Mouse (Mus musculus): Measurements from ENCODE around the gene Stox2. TPM values are rescaled to one million over a fixed set of nuclear protein-coding genes. Genes with fewer than 3 reads are reported as not detected.
A peak's percentile ranks its signal among the peaks of the same experiment; 100 is the strongest.

The Stox2 gene
- polyA plus RNA-seq, 1 experiment from 2014 or later, result 40.5 TPM

DNA sequence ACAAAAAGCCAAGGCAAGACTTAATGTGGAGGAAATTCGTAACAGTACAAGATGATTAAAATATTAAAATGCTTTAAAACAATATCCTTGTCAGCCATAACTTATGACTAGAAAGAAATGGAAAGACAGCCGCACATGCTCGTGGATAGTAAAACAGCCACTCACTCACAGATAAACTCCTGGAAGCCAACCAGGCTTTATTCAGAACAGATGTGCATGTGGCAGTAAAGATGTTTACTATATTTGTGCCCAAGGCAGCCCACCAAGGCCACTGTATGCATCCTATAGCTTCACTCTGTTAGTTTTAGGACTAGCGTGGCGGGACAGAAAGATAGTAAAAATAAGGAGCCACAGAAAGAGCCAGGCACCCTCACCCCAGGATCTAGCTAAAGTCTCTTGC lies 115.2 kb downstream of the Stox2 start:
- no peaks in the 10 kb centered on the region for H3K36me3 ChIP-seq
- H3K4me2 ChIP-seq, result no peak overlapping the region
- no peak overlapping the region for H3K9ac ChIP-seq (replicated peaks)
- H3K27me3 ChIP-seq (replicated peaks), result no peaks in the 10 kb centered on the region
- peaks cover 9% of the 10 kb centered on the region; the same call in 1 of the 2 replicates for H3K4me1 ChIP-seq
- no peak overlapping the region for H3K27ac ChIP-seq (replicated peaks)
- 84% methylated on average over 5 of the region's 5 CpGs for WGBS
- ATAC-seq (ENCODE audit: low FRiP score), result no peak
- H3K9me3 ChIP-seq (replicated peaks), result no peaks in the 10 kb centered on the region
- H3K4me3 ChIP-seq (replicated peaks), result no peak overlapping the region

DNA sequence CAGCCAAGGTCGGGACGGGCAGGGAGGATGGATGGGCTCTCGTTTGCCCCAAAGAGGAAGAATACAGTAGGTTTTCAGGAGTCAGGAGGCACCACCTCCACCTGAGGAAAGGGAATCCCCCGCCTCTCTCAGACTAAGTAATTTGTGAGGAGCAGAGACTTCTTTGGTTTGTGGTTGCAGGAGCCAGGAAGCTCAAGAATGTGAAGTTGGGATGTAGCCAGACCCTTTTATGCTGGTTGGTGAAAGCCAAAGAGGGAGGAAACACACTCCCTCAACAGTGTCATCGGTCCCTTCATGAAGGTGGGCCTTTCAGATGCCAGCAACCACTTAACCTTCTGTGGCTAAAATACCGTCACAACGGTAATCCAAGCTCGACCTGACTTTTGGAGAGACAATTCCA lies 119.8 kb downstream of the Stox2 start:
- no peak for ATAC-seq (ENCODE audit: low FRiP score)
- 89% methylated on average over 8 of the region's 8 CpGs for WGBS

DNA sequence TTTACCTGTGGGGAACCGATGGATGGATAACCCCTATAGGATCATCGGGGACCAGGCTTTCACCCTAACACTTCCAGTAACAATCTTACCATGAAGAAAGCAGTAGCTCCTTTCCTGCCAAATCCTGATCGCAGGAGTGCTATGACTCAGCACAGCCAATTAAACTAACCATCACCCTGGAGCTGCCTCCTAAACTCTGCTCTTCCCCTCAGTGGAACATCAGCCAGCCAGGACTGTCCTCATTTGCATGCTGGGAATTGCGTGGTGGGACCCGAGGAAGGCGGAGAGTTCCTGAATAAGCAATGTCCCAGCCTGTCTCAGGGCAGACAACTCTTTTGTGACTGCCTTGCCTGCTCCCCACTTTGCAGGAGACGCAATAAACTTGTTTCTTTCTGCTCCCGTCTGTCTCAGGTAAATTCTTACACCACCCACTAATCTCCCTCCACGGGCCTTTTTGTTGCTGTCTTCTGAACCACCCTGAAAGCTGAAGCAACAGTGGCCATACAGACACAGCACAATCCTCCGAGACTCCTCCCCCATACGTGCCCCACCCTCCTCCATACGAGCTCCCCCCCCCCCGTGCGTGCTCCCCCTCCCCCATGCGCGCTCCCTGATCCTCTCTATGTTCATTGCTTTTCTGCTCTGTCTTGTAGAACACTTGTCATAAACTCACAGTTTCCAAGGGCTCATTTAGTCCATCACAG lies 121.9 kb downstream of the Stox2 start:
- Histone ChIP-seq H3K4me1 (no peaks in the 10 kb centered on the region), H3K4me2 (peak overlapping the region; percentile 22; the same call in 1 of the 2 replicates), H3K27ac (replicated peaks) (no peak overlapping the region), H3K4me3 (replicated peaks) (no peak overlapping the region), H3K36me3 (no peaks in the 10 kb centered on the region), H3K27me3 (replicated peaks) (no peaks in the 10 kb centered on the region), H3K9me3 (replicated peaks) (no peaks in the 10 kb centered on the region), H3K9ac (replicated peaks) (no peak overlapping the region)
- peak; percentile 38 for ATAC-seq (ENCODE audit: low FRiP score)
- WGBS, result 24% methylated on average over 16 of the region's 16 CpGs

More for the DNA sequence above, 119.8 kb downstream of the Stox2 start:
- Histone ChIP-seq H3K4me1 (no peaks in the 10 kb centered on the region), H3K4me3 (replicated peaks) (no peak overlapping the region), H3K27ac (replicated peaks) (no peak overlapping the region), H3K36me3 (no peaks in the 10 kb centered on the region), H3K9me3 (replicated peaks) (no peaks in the 10 kb centered on the region), H3K4me2 (no peak overlapping the region), H3K27me3 (replicated peaks) (no peaks in the 10 kb centered on the region), H3K9ac (replicated peaks) (no peak overlapping the region)

DNA sequence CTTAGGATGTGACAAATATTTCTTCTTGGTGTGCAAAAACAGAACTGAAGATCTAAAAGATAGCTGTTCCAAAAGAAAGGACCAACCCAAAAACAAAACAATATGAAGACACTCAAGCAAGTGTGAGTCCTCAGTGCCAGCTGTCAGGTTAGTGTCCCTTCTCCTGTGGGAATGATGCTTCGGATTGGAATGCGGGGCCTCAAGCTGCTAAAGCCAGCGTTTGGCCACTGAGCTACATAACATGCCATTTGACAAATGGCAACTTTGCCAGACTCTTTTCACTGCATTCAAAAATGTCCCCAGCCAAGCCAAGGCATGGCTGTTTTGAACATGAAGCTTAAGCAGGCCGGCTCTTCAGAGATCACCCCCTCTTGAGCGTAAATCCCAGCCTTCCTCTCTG lies 124.9 kb downstream of the Stox2 start:
- H3K27ac ChIP-seq (replicated peaks), result no peak overlapping the region
- H3K27me3 ChIP-seq (replicated peaks), result no peaks in the 10 kb centered on the region
- no peak overlapping the region for H3K4me3 ChIP-seq (replicated peaks)
- WGBS, result 42% methylated on average over 5 of the region's 5 CpGs
- H3K4me1 ChIP-seq, result no peaks in the 10 kb centered on the region
- no peaks in the 10 kb centered on the region for H3K36me3 ChIP-seq
- ATAC-seq (ENCODE audit: low FRiP score), result no peak
- H3K4me2 ChIP-seq, result no peak overlapping the region
- H3K9me3 ChIP-seq (replicated peaks), result no peaks in the 10 kb centered on the region
- H3K9ac ChIP-seq (replicated peaks), result no peak overlapping the region

DNA sequence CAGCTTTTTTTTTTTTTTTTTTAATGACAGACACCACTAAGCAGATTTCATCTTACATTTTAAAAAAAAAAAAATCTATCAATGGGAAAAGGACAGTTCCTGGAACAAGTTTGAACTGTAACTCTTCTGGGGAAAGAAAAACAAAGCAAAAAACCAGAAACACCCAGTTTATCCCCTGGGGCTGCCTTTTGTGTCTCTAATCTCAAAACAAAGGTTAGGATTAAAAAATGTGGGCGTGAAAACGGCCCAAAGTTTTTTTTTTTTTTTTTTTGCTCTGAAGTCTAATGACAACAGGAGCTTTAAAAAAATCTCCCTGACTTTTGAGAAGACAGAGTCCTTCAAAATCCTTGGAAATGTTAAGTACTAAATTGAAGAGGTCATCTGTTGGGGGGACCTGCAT lies 125.5 kb downstream of the Stox2 start:
- ATAC-seq (ENCODE audit: low FRiP score), result no peak
- Histone ChIP-seq H3K9ac (replicated peaks) (no peak overlapping the region), H3K4me3 (replicated peaks) (no peak overlapping the region), H3K27me3 (replicated peaks) (no peaks in the 10 kb centered on the region), H3K4me1 (no peaks in the 10 kb centered on the region), H3K9me3 (replicated peaks) (no peaks in the 10 kb centered on the region), H3K27ac (replicated peaks) (no peak overlapping the region), H3K4me2 (no peak overlapping the region), H3K36me3 (no peaks in the 10 kb centered on the region)
- 46% methylated on average over 2 of the region's 2 CpGs for WGBS

DNA sequence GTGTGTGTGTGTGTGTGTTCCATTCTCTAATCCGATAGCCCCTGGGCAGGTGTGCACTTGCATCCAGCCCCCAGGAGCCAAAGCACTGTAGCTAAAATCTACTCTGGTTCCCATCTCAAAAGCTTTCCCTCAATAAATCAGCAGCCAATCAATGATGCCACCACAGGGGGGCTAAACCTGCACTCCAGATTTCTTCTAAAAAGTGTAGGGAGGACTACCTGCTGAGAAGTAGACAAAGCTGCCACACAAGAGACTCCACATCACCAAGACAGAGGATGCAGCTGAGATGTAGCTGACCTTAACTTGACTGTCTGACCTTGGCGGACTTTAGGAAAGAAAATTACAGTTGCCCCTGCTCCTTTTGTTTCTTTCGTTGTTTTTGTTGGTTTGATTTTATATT lies 127.7 kb downstream of the Stox2 start:
- no peaks in the 10 kb centered on the region for H3K27me3 ChIP-seq (replicated peaks)
- ATAC-seq (ENCODE audit: low FRiP score), result no peak
- 43% methylated on average over 3 of the region's 3 CpGs for WGBS

DNA sequence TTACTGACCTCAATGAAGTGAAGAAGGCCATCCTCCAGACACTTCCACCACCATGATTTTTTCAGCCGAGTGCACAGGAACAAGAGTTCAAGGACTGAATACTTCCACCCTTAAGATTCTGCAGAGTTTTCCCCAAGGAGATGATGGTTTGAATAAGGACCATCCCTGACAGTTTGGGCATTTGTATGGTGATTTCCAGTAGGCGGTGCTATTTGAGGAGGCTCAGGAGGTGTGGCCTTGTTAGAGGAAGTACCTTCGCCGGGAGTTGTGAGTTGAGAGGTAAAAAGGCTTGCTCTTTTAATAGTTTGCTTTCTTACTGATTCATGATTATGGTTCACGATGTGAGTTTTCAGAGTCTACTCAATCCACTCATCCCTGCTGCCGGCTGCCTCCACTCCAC lies 138.0 kb downstream of the Stox2 start:
- Histone ChIP-seq H3K36me3 (no peaks in the 10 kb centered on the region), H3K4me1 (no peaks in the 10 kb centered on the region), H3K4me2 (no peak overlapping the region), H3K4me3 (replicated peaks) (no peak overlapping the region), H3K27me3 (replicated peaks) (no peaks in the 10 kb centered on the region), H3K9me3 (replicated peaks) (no peaks in the 10 kb centered on the region), H3K9ac (replicated peaks) (no peak overlapping the region), H3K27ac (replicated peaks) (no peak overlapping the region)
- ATAC-seq (ENCODE audit: low FRiP score), result no peak
- 91% methylated on average over 6 of the region's 6 CpGs for WGBS

More for the DNA sequence above, 127.7 kb downstream of the Stox2 start:
- H3K4me3 ChIP-seq (replicated peaks), result no peak overlapping the region
- H3K4me1 ChIP-seq, result no peaks in the 10 kb centered on the region
- H3K27ac ChIP-seq (replicated peaks), result no peak overlapping the region
- H3K9me3 ChIP-seq (replicated peaks), result no peaks in the 10 kb centered on the region
- H3K9ac ChIP-seq (replicated peaks), result no peak overlapping the region
- H3K36me3 ChIP-seq, result no peaks in the 10 kb centered on the region
- no peak overlapping the region for H3K4me2 ChIP-seq

DNA sequence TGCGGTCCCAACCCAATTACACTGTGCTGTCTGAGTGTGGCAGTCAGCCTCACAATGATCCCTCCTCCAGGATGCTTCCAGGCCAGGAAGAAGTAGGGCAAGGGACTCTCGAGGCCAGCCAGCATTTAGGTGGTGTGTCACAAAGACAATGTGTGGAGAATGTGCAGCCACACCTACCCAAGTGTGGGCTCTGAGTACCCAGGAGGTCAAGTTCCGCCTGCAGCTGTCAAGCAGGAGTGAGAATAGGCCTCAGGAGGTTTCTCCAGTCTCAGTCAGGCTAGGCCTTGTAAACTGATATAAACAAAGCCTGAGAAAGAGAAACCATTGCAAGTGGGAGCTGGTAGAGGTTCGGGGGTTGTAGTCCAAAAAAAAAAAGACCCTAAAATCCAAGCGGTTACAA lies 139.8 kb downstream of the Stox2 start:
- Histone ChIP-seq H3K4me1 (no peaks in the 10 kb centered on the region), H3K9me3 (replicated peaks) (no peaks in the 10 kb centered on the region), H3K4me3 (replicated peaks) (no peak overlapping the region), H3K4me2 (no peak overlapping the region), H3K27me3 (replicated peaks) (no peaks in the 10 kb centered on the region), H3K27ac (replicated peaks) (no peak overlapping the region), H3K36me3 (no peaks in the 10 kb centered on the region), H3K9ac (replicated peaks) (no peak overlapping the region)
- 90% methylated on average over 5 of the region's 5 CpGs for WGBS
- ATAC-seq (ENCODE audit: low FRiP score), result no peak

DNA sequence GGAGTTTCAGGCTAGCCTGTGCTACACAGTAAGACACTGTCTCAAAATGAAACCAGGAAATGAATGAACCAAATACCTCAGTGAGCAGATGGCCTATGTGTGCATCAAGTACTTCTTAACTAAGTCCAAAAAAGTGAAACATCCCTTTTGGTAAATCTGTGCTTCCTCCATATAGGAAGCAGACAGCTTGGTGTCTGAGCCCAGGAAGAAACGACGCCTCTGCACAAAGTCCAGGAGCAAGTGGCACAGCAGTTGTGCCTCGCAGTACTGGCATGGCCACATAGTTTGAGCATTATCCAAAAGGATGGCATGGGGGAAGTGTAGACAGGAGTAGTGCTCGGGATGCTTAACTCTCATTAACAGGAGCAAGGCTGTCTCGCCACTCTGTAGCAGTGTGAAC lies 140.3 kb downstream of the Stox2 start:
- WGBS, result 93% methylated on average over 5 of the region's 5 CpGs
- no peak for ATAC-seq (ENCODE audit: low FRiP score)
- Histone ChIP-seq H3K27ac (replicated peaks) (no peak overlapping the region), H3K9ac (replicated peaks) (no peak overlapping the region), H3K4me3 (replicated peaks) (no peak overlapping the region), H3K9me3 (replicated peaks) (no peaks in the 10 kb centered on the region), H3K4me2 (no peak overlapping the region), H3K36me3 (no peaks in the 10 kb centered on the region), H3K4me1 (no peaks in the 10 kb centered on the region), H3K27me3 (replicated peaks) (no peaks in the 10 kb centered on the region)

DNA sequence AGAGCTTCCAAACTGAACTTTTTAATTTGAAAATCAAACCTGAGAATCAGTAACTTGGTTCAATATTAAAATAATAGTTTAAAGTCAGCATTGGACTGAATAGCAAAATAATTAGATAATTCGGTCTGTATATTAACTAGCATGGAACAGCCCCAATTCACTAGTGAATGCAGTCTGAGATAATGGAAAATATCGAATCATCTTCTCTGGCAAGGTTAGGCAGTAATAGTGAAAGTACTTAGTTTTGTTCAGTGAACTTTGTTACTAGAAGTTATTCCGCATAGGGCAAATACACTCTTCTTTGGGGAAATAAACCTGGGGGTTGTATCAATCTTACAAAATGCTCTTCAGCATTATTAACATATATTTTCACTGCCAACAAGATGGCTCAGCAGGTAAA lies 147.7 kb downstream of the Stox2 start:
- no peak overlapping the region for H3K27ac ChIP-seq (replicated peaks)
- H3K9me3 ChIP-seq (replicated peaks), result no peaks in the 10 kb centered on the region
- no peaks in the 10 kb centered on the region for H3K36me3 ChIP-seq
- no peaks in the 10 kb centered on the region for H3K4me1 ChIP-seq
- no peak overlapping the region for H3K4me2 ChIP-seq
- no peak overlapping the region for H3K9ac ChIP-seq (replicated peaks)
- no peaks in the 10 kb centered on the region for H3K27me3 ChIP-seq (replicated peaks)
- 97% methylated on average over 3 of the region's 3 CpGs for WGBS
- H3K4me3 ChIP-seq (replicated peaks), result no peak overlapping the region
- ATAC-seq (ENCODE audit: low FRiP score), result no peak

DNA sequence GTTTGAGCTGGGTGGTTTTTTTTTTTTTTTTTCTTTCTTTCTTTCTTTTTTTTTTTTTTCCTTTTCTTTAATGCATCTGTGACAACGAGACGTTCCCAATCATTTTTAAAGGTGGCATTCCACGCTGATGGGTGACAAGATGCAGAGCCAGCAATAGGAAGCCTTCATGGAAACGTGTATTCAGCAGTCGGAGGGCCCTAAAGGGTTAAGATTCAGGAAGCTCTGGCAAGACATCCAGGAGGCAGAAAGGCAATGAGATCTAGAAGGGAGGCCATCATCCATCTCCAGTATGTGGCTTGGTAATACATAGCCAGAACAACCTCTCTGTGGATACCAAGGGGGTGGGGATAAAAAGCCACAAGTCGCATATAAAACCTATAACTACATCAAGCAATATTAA lies 156.5 kb downstream of the Stox2 start:
- 6% methylated on average over 6 of the region's 6 CpGs for WGBS
- Histone ChIP-seq H3K9ac (replicated peaks) (peak overlapping the region; percentile 90), H3K9me3 (replicated peaks) (no peaks in the 10 kb centered on the region), H3K4me3 (replicated peaks) (peak overlapping the region; percentile 85), H3K4me2 (peak overlapping the region; percentile 83), H3K27ac (replicated peaks) (peak overlapping the region; percentile 98), H3K4me1 (peaks cover 26% of the 10 kb centered on the region), H3K36me3 (no peaks in the 10 kb centered on the region), H3K27me3 (replicated peaks) (no peaks in the 10 kb centered on the region)
- peak; percentile 40 for ATAC-seq (ENCODE audit: low FRiP score)

DNA sequence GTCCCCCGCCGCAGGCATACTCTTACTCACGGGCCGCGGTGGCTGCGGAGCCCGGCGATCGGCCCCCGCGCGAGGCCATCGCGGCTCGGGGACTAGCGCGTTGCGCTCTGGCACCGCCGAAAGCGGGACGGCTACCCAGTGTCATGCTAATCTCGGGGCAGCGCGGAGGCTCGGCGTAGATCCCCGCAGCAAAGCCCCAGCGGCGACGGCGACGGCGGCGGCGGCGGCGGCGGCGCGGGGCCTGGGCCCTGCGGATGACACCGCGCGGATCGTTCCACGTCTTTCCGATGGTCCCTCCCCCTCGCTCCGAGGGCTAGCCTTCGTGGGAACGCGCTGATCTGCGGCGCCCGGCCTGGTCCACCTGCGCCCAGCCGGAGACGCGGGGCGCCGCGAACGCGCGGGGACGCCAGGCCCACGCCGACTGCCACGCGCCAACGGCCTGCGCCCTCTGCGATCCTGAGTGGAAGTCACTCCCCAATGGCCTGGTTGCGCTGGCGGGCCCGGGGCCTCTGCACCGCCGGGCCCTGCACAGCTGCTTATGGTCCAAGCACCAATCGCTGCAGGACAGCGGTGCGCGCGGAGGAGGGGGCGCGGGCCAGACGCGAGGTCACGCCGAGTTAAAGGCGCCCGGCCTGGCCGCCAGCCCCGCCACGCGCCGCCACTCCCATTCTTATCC lies 157.2 kb downstream of the Stox2 start:
- Histone ChIP-seq H3K36me3 (no peaks in the 10 kb centered on the region), H3K9me3 (replicated peaks) (no peaks in the 10 kb centered on the region), H3K27me3 (replicated peaks) (no peaks in the 10 kb centered on the region), H3K4me1 (peaks cover 33% of the 10 kb centered on the region), H3K9ac (replicated peaks) (peak overlapping the region; percentile 90), H3K4me3 (replicated peaks) (peak overlapping the region; percentile 85), H3K27ac (replicated peaks) (peak overlapping the region; percentile 98), H3K4me2 (peak overlapping the region; percentile 83)
- WGBS, result under 1% methylated on average over 84 of the region's 97 CpGs
- peak; percentile 89 for ATAC-seq (ENCODE audit: low FRiP score)

Data from neural tube, embryonic 15.5 days (tissue).